Mouse (Mus musculus) cerebellum, postnatal 36 days (tissue): ENCODE measurements around the gene Muc3a.

ENCODE experiments used
- DNase-seq, 2 experiments: peaks; one replicate each; pipeline ENCODE4 v3.0.0; 2021 to 2022; ENCODE audit warnings: mixed read lengths in 2 of 2

The Muc3a gene

GRCm38 (mm10) chr5:137212289-137212688 is at the start of gene Muc3a:
Gene Muc3a (minus strand): TSS chr5:137212389.
- DNase-seq: no peak

- no peak for DNase-seq
Measured at GRCm38 (mm10) chr5:137211114-137211829, 917 bp downstream of the Muc3a start.

DNA sequence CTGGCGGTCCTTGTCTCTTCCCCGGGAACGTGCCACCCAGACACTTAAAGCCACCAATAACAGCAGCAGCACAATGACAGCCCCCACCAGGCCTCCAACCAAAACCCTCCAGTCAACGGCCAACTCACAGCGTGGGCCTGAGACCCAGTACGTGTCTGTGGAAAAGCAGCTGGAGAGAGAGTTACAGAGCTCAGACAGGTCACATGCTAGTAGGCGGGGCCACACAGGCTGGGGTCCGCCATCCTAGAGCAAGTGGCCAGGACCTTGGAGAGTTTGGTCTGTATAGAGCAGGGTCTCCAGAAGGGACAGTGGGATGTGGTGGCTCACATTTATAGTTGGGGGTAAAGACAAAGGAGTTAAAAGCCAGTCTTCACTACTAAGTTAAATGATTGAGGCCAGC is 1.5 kb downstream of the Muc3a start:
- no peak for DNase-seq

DNA sequence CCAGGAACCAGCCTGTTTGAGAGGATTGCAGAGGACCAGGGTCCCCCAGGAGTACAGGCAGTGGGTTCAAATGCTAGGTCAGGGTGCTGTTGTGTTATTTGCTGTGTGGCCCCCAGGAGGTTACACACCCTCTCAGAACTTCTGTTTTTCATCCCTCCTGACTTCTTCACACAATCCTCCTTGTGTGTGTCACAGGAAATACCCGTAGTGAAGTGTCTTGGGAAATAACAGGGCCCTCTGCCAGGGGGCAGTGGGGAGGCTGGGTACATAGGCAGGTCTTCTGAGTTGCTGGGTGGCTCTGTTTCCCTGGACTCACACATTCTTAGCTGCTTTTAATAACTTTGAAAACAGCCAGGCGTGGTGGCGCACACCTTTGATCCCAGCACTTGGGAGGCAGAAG is 6.9 kb downstream of the Muc3a start:
- DNase-seq: no peak

DNA sequence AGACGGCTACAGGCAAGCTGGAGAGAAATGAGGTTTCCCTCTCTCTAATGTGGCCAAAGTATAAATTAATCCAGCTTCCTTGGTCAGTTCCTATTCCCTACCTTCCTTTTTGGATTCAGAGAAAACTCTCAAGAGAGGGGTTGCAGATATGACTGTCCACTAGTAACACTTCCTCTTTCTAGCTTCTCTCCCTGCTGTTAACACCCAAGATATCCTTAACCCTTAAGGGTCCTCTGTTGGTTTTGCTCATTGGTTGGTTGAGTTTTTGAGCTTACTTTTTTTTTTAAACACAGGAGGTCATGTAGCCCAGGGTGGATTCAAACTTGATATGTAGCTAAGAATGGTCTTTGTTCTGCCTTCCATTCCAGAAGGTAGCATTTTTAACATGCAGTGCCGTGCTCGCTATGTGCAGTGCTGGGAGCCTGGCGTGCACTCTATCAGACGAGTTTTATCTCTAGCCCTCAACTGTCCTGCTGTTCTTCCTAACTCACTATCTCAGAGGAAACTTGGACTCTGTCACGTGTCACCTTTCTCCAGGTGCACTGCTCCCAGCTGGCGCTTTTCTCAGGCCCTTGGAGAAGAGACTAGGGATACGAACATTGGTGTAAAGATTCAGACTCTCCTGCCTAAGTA is 17.6 kb downstream of the Muc3a start:
- DNase-seq: no peak

DNA sequence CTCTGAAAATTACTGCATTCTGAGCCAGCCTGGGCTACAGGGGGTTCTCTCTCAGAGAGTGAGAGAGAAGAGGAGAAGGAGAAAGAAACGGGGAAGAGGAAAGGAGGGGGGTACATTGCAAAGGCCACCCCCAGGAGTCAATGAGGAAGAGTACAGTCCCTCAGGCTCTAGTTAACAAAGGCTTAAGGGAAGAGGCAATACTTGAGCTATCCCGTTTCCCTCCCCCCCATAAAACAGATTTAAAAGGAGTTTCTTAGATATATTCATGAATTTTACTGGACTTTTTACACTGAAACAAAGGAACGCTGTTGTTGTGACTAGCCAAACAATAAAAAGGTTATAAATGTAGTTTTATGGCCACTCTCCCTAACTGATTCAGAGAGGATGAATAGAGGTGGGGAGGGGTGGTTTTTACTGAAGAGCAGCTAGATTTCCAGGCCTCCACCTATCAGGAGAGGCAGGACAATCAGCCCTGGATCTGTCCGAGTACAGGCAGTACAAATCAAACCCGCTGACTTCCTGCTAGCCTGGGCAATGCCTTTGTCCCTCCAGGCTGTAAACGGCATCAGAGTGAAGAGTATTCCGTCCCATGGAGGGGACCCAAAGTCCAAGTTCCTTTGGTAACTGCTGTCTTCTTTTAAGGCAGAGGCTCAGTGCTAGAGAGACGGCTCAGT is 18.8 kb downstream of the Muc3a start:
- no peak for DNase-seq

DNA sequence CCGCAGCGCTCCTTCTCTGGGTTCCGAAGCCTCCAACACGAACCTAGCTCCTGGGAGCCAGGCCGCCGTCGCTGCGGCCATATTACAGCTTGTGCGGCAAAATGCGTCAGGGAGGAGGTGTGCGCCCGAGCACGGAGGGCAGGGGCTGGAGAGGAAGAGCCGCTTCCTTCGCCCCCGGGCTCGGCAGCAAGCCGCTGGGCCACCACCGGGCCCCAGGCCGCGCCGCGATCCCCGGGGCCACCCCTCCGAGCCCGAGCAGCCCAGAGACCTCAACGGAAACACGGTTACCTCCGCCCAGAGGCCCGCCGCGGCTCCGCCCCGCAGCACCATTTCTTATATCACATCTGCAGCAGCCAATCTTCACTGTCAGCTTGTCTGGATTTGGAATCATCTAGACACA is 22.9 kb downstream of the Muc3a start:
- peak; percentile 4 to 7 for DNase-seq

DNA sequence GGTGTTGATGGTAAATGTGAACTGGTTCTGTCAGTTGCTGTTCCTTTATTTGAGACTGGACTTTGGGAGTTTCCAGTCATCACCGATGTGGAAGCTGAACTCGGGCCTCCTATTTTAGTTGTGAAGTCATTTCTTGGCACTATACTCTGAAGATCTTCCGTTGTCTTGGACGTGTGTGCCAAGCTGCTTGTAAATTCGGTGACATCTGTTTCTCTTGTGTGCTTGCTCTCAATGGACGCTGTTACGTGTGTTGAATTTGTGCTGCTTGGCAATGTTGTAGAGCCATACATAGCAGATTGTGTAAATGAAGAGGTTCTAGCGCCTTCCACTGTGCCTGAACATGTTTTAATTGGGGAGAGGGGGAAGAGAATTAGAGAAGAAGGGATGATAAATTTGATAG is 26.8 kb downstream of the Muc3a start:
- DNase-seq: no peak

DNA sequence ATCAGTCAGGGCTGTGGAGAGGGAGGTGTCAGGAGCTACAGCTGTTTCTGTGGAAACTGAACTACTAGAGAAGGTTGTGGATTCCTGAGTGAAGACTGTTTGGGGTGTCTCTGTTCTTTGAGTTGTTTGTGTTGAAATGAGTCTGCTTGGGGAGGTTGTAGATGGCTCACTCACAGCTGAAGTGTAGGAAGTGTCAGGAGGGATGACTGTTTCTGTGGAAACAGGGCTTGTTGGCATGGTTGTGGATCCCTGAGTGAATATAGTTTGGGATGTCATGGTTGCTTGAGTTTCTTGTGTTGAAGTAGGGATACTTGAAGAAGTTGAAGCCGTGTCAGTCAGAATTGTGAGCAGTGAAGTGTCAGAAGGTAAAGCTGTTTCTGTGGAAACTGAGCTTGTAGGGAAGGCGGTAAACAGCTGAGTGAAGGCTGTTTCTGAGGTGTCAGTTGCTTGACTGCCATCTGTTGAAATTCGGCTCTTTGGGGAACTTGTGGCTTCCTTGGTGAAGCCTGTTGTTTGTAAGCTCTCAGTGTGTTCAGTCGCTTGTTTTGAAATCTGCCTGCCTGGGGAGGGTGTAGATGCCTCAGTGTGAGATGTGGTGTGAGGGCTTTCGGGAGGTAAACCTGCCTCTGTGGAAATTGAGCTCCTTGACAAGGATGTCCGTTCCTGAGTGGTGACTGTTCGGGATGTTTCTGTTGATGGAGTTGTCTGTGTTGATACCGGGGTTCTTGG is 32.4 kb downstream of the Muc3a start:
- DNase-seq: no peak

DNA sequence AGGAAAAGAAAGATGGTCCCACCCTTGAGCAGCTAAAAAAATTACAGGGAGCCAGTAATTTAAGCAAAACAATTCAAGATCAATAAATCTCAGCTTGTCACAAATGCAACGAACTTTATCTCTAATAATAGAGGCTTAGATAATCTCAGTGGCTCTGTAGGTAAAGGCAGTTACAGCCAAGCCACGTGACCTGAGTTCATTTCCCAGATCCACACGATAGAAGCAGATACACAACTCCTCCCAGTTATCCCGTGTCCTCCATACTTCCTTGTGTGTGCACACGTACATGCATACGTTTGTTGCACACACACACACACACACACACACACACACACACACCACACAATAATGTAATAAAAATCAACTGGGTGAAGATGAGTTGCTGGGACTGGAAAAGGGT is 38.2 kb downstream of the Muc3a start:
- no peak for DNase-seq

DNA sequence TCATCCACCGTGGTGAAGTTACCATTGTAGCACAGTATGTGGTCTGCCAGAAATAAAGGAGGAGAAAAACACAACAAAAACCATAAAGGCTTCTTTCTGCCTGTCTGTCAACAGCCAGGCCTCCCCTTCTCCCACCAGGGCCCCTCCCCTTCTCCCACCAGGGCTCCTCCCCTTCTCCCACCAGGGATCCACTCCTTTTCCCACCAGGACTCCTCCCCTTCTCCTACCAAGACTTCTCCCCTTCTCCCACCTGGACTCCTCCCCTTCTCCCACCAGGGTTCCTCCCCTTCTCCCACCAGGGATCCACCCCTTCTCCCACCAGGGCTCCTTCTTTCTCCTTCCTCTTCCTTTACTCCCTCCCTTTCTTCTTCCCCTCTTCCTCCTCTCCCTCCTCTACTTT is 39.6 kb downstream of the Muc3a start:
- no peak for DNase-seq

GRCm38 (mm10) chr5:137171478-137171877 is 40.7 kb downstream of the Muc3a start:
- no peak for DNase-seq

GRCm38 (mm10) chr5:137170836-137171380 is 41.3 kb downstream of the Muc3a start:
- DNase-seq: no peak

- DNase-seq: no peak
Measured at GRCm38 (mm10) chr5:137167539-137167938, 44.6 kb downstream of the Muc3a start.

DNA sequence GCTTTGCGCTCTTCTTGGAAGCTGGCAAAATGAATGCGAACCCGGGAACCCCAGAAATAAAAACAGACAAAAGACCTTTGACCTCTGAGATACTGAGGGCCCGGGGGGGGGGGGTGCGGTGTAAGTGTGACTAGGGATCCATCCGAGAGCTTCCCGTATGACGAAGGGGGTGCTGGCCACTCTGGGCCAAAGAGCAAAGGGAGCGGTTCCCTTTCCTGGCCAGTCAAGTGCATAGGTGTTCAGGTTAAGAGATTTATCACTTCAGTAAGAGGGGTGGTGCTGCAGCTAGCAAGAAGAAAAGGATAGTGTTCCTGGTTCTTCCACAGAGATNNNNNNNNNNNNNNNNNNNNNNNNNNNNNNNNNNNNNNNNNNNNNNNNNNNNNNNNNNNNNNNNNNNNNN is 46.2 kb downstream of the Muc3a start:
- no peak for DNase-seq

GRCm38 (mm10) chr5:137161853-137162252 is 50.3 kb downstream of the Muc3a start:
- no peak for DNase-seq

- DNase-seq: peak; percentile 9 to 23
Measured at GRCm38 (mm10) chr5:137159461-137159860, 52.7 kb downstream of the Muc3a start.
